Mouse (Mus musculus): ENCODE data around the gene Gmnn. TPM values are rescaled to one million over a fixed set of nuclear protein-coding genes. Genes with fewer than 3 reads are reported as not detected.

Gmnn gene
- total RNA-seq (2021): 1 to 10 TPM; 2.6 TPM
- long read RNA-seq, experiment 1, partial matches to known transcripts: 0 of 4 reads
- long read RNA-seq, experiment 1, other reads (novel, unspliced or antisense): 4 of 4 reads
- long read RNA-seq, experiment 2: 0 reads

- TF ChIP-seq CTCF (IDR thresholded peaks at IDR 0.05): no peak
- peak; percentile 84 to 86 for DNase-seq (ENCODE audit: extremely low spot score in 1 of 2, low spot score in 2 of 2)
- Histone ChIP-seq H3K27ac (0 out of 2 replicates have a peak within 1 kb of the TSS, but pooled peaks have one; percentile 64), H3K4me3 (peak within 1 kb of the TSS; percentile 89)
- intact Hi-C loops (cut with DNase I): no loop called here
These were observed at the start of gene Gmnn for GRCm38 (mm10) chr13:24761403-24762227. Gene Gmnn (minus strand): TSS chr13:24761923.

- intact Hi-C loops (cut with DNase I): no loop called here
- no peak for TF ChIP-seq CTCF (IDR thresholded peaks at IDR 0.05)
- DNase-seq (ENCODE audit: extremely low spot score in 1 of 2, low spot score in 2 of 2): no peak
- Histone ChIP-seq H3K27ac (no peak overlapping the region), H3K4me3 (no peak overlapping the region)
These were observed 44.4 kb upstream of the Gmnn start for GRCm38 (mm10) chr13:24806079-24806478.

- peak overlapping the region; percentile 99 for H3K4me3 ChIP-seq
- TF ChIP-seq CTCF (IDR thresholded peaks at IDR 0.05): no peak
- no peak overlapping the region for H3K27ac ChIP-seq
- intact Hi-C loops (cut with DNase I): no loop called here
- DNase-seq (ENCODE audit: extremely low spot score in 1 of 2, low spot score in 2 of 2): no peak
These were observed 41.5 kb upstream of the Gmnn start for GRCm38 (mm10) chr13:24803196-24803595.

- peak; percentile 22 to 31 for DNase-seq (ENCODE audit: extremely low spot score in 1 of 2, low spot score in 2 of 2)
- peak overlapping the region; percentile 99 for H3K4me3 ChIP-seq
- peak overlapping the region; percentile 99 for H3K27ac ChIP-seq
- intact Hi-C loops (cut with DNase I): no loop called here
- TF ChIP-seq CTCF (IDR thresholded peaks at IDR 0.05): no peak
These were observed 40.5 kb upstream of the Gmnn start for GRCm38 (mm10) chr13:24802131-24802691.

GRCm38 (mm10) chr13:24801308-24801921 is 39.7 kb upstream of the Gmnn start, which contains the start of gene BC005537:
Gene BC005537 (plus strand): TSS chr13:24801657.
- Histone ChIP-seq H3K27ac (peak within 1 kb of the TSS; percentile 99), H3K4me3 (peak within 1 kb of the TSS; percentile 99)
- peak; percentile 43 to 53 for DNase-seq (ENCODE audit: extremely low spot score in 1 of 2, low spot score in 2 of 2)
- TF ChIP-seq CTCF (IDR thresholded peaks at IDR 0.05): peak; percentile 13
- intact Hi-C loops (cut with DNase I): no loop called here

- H3K4me3 ChIP-seq: peak overlapping the region; percentile 99
- intact Hi-C loops (cut with DNase I): loop anchor here (1.0 kb wide), 1 partner anchor 31 kb away; the partner anchor contains the start of genes Acot13 and Tdp2
- TF ChIP-seq CTCF (IDR thresholded peaks at IDR 0.05): no peak
These were observed 39.1 kb upstream of the Gmnn start for GRCm38 (mm10) chr13:24800674-24801307.

GRCm38 (mm10) chr13:24799925-24800673 is 38.4 kb upstream of the Gmnn start:
- Histone ChIP-seq H3K27ac (peak overlapping the region; percentile 99), H3K4me3 (peak overlapping the region; percentile 99)
- intact Hi-C loops (cut with DNase I): loop anchor here (1.0 kb wide), 1 partner anchor 31 kb away; the partner anchor contains the start of genes Acot13 and Tdp2
- DNase-seq (ENCODE audit: extremely low spot score in 1 of 2, low spot score in 2 of 2): peak; percentile 29 to 44
- TF ChIP-seq CTCF (IDR thresholded peaks at IDR 0.05): no peak

More at GRCm38 (mm10) chr13:24800674-24801307, 39.1 kb upstream of the Gmnn start:
- peak overlapping the region; percentile 99 for H3K27ac ChIP-seq
- peak; percentile 95 to 96 for DNase-seq (ENCODE audit: extremely low spot score in 1 of 2, low spot score in 2 of 2)

- no peak for TF ChIP-seq CTCF (IDR thresholded peaks at IDR 0.05)
- DNase-seq (ENCODE audit: extremely low spot score in 1 of 2, low spot score in 2 of 2): no peak
- peak overlapping the region; percentile 99 for H3K27ac ChIP-seq
- H3K4me3 ChIP-seq: peak overlapping the region; percentile 99; the same call in 1 of the 2 replicates
- intact Hi-C loops (cut with DNase I): no loop called here
These were observed 37.7 kb upstream of the Gmnn start for GRCm38 (mm10) chr13:24799378-24799777.

GRCm38 (mm10) chr13:24798686-24799085 is 37.0 kb upstream of the Gmnn start:
- Histone ChIP-seq H3K4me3 (no peak overlapping the region), H3K27ac (no peak overlapping the region)
- intact Hi-C loops (cut with DNase I): no loop called here
- DNase-seq (ENCODE audit: extremely low spot score in 1 of 2, low spot score in 2 of 2): no peak
- no peak for TF ChIP-seq CTCF (IDR thresholded peaks at IDR 0.05)

- no peak overlapping the region for H3K4me3 ChIP-seq
- intact Hi-C loops (cut with DNase I): no loop called here
- no peak for TF ChIP-seq CTCF (IDR thresholded peaks at IDR 0.05)
- no peak overlapping the region for H3K27ac ChIP-seq
- no peak for DNase-seq (ENCODE audit: extremely low spot score in 1 of 2, low spot score in 2 of 2)
These were observed 30.8 kb upstream of the Gmnn start for GRCm38 (mm10) chr13:24792411-24793045.
